Comparison of ENCODE assay signal across 11 mouse cellular contexts in genomic region chr8:46941731-46942650, GRCm38 (mm10). TPM values are rescaled to one million over a fixed set of nuclear protein-coding genes. Genes with fewer than 3 reads are reported as not detected.
A peak's percentile ranks its signal among the peaks of the same experiment; 100 is the strongest.
DNase-seq lines count a peak whose midpoint lies in the region; ATAC-seq and TF ChIP-seq lines count a peak whose summit lies in the region.
"Had no signal": no experiment of that assay in that cellular context is flagged by ENCODE, and none has a peak within 500 bp of the region (broad histone marks: within the 10 kb centered on the region; RNA-seq: fewer than 3 reads in every experiment).

No protein-coding gene starts in this region.

- WGBS in kidney, embryonic 15.5 days: 69% methylated on average over 15 of the region's 15 CpGs
- 67% methylated on average over 15 of the region's 15 CpGs for WGBS in spleen, adult 2 months
- WGBS in stomach, postnatal 0 days: 57% methylated on average over 15 of the region's 15 CpGs

- peak overlapping the region; percentile 72 for H3K27ac ChIP-seq in kidney, embryonic 15.5 days
- peak overlapping the region; percentile 91 for H3K27ac ChIP-seq in spleen, adult 2 months (ENCODE audit: insufficient read depth, low read length)
- peak overlapping the region; percentile 58 for H3K27ac ChIP-seq in embryonic fibroblast, embryonic 13.5 days (ENCODE audit: insufficient read depth, low read length)
- H3K27ac ChIP-seq in stomach, postnatal 0 days (replicated peaks): no peak overlapping the region

- TF ChIP-seq CTCF in spleen, adult 2 months (IDR thresholded peaks at IDR 0.05; ENCODE audit: extremely low read depth, insufficient read depth, insufficient read length, insufficient replicate concordance): no peak
- TF ChIP-seq CTCF in embryonic fibroblast, embryonic 13.5 days (IDR thresholded peaks at IDR 0.05; ENCODE audit: borderline replicate concordance, insufficient read depth, low read length): no peak
- TF ChIP-seq CTCF in stomach, postnatal 0 days (IDR thresholded peaks at IDR 0.05; ENCODE audit: low read depth): no peak

- no peak for TF ChIP-seq EP300 in stomach, postnatal 0 days (optimal IDR thresholded peaks at IDR 0.05)

- ATAC-seq in kidney, embryonic 15.5 days (replicated peaks; ENCODE audit: low FRiP score): 0 out of 2 replicates have a peak, but pooled peaks have one; percentile 34
- 0 out of 2 replicates have a peak, but pooled peaks have one; percentile 43 for ATAC-seq in stomach, postnatal 0 days (ENCODE audit: low FRiP score, low TSS enrichment)

- H3K4me2 ChIP-seq in kidney, embryonic 15.5 days: 0 out of 2 replicates have a peak overlapping the region, but pooled peaks have one; percentile 0
- H3K4me2 ChIP-seq in stomach, postnatal 0 days (replicated peaks; ENCODE audit: low read depth): peak overlapping the region; percentile 23; the same call in 1 of the 2 replicates

- H3K27me3 ChIP-seq in kidney, embryonic 15.5 days: no peaks in the 10 kb centered on the region
- H3K27me3 ChIP-seq in spleen, adult 2 months (ENCODE audit: control insufficient read depth, insufficient read depth, low read length): no peaks in the 10 kb centered on the region
- no peaks in the 10 kb centered on the region for H3K27me3 ChIP-seq in stomach, postnatal 0 days (ENCODE audit: control insufficient read depth, insufficient read depth, low read length)

- no peak for TF ChIP-seq POLR2A in spleen, adult 2 months (IDR thresholded peaks at IDR 0.05; ENCODE audit: low read depth, low read length)
- TF ChIP-seq POLR2A in embryonic fibroblast, embryonic 13.5 days (IDR thresholded peaks at IDR 0.05; ENCODE audit: low read depth, low read length): no peak

- no peaks in the 10 kb centered on the region for H3K36me3 ChIP-seq in kidney, embryonic 15.5 days
- H3K36me3 ChIP-seq in spleen, adult 2 months (ENCODE audit: control insufficient read depth, insufficient read depth, low read length): no peaks in the 10 kb centered on the region
- H3K36me3 ChIP-seq in stomach, postnatal 0 days (ENCODE audit: control insufficient read depth, insufficient read depth, low read length): no peaks in the 10 kb centered on the region

- H3K4me3 ChIP-seq in kidney, embryonic 15.5 days (replicated peaks): no peak overlapping the region
- H3K4me3 ChIP-seq in spleen, adult 2 months (ENCODE audit: extremely low read depth, insufficient read depth, insufficient read length): no peak overlapping the region
- no peak overlapping the region for H3K4me3 ChIP-seq in embryonic fibroblast, embryonic 13.5 days (ENCODE audit: insufficient read depth, low read length)
- no peak overlapping the region for H3K4me3 ChIP-seq in stomach, postnatal 0 days (ENCODE audit: low read depth, low read length)
- H3K4me3 ChIP-seq: erythroblast, embryonic 14.5 days had no signal

- DNase-seq in kidney, adult 18-20 months: no peak
- peak in 1 of 2 experiments; percentile 5 for DNase-seq in spleen, adult 2 months (ENCODE audit: low read depth in 1 of 2, low spot score in 2 of 2)
- DNase-seq in spleen, postnatal 36 days (ENCODE audit: low spot score in 2 of 2): no peak
- no peak for DNase-seq in stomach, postnatal 0 days (ENCODE audit: low spot score)
- no peak for DNase-seq in left cerebral cortex, postnatal 4 days
- DNase-seq: cerebellum, adult 9-11 months; thymus, postnatal 36 days had no signal

- H3K4me1 ChIP-seq in kidney, embryonic 15.5 days: peaks cover 20% of the 10 kb centered on the region
- peaks cover 25% of the 10 kb centered on the region; the same call in 1 of the 2 replicates for H3K4me1 ChIP-seq in spleen, adult 2 months (ENCODE audit: control insufficient read depth, insufficient read depth, insufficient read length)
- no peaks in the 10 kb centered on the region for H3K4me1 ChIP-seq in embryonic fibroblast, embryonic 13.5 days (ENCODE audit: control insufficient read depth, insufficient read depth, low read length)
- H3K4me1 ChIP-seq in stomach, postnatal 0 days (replicated peaks; ENCODE audit: control insufficient read depth, insufficient read depth): no peaks in the 10 kb centered on the region

- intact Hi-C loops in left cerebral cortex, postnatal 4 days (cut with DNase I): no loop called here

- H3K9ac ChIP-seq in kidney, embryonic 15.5 days: no peak overlapping the region
- H3K9ac ChIP-seq in stomach, postnatal 0 days (ENCODE audit: low read length): no peak overlapping the region

- no peaks in the 10 kb centered on the region for H3K9me3 ChIP-seq in kidney, embryonic 15.5 days (replicated peaks)
- no peaks in the 10 kb centered on the region for H3K9me3 ChIP-seq in stomach, postnatal 0 days (ENCODE audit: control insufficient read depth, low read length)

RNA-seq across cellular contexts. Expression of gene Enpp6, which starts 44.7 kb away (rescaled TPM):
- polyA plus RNA-seq in kidney, embryonic 15.5 days (2015; fragmentation: Nextera tagmentation; extraction: Ambion mirVana): 1.7 TPM in 2 replicates
- polyA plus RNA-seq in spleen, adult 2 months (2012; rRNA removed): 1.8 and 5.4 TPM in 2 replicates
- not detected in 2 replicates for polyA plus RNA-seq in embryonic fibroblast, embryonic 13.5 days (2011; ENCODE audit: insufficient read length, low read depth, missing spikeins)
- polyA plus RNA-seq in stomach, postnatal 0 days (2015; fragmentation: Nextera tagmentation; extraction: Ambion mirVana): 0.16 and 0.40 TPM in 2 replicates
- 1 to 10 TPM; 1.8 to 2.5 TPM for total RNA-seq in left cerebral cortex, postnatal 4 days (2021)
- total RNA-seq: MEL had no signal
- polyA plus RNA-seq: erythroblast, embryonic 14.5 days had no signal
